Mouse (Mus musculus) liver, embryonic 14.5 days (tissue): ENCODE measurements around the gene Stim1.

Source experiments
- CTCF ChIP-seq: IDR thresholded peaks from 2 replicates; pipeline ENCODE4 v1.5.1; 2016; ENCODE audit warnings: antibody characterized with exemption, low read depth, control low read depth
- EP300 ChIP-seq: IDR thresholded peaks from 2 replicates; pipeline ENCODE4 v1.6.1; 2016; ENCODE audit warnings: antibody characterized with exemption, low read depth

- TF ChIP-seq CTCF (no peak), EP300 (no peak)
Observed at GRCm38 (mm10) chr7:102259716-102260479, 7.7 kb upstream of the Stim1 start.
